Mouse (Mus musculus): Measurements from ENCODE around the gene Rps15. TPM values are rescaled to one million over a fixed set of nuclear protein-coding genes. Genes with fewer than 3 reads are reported as not detected.

Gene Rps15
- polyA plus RNA-seq, 1 experiment from 2014 or later = 836 TPM

DNA sequence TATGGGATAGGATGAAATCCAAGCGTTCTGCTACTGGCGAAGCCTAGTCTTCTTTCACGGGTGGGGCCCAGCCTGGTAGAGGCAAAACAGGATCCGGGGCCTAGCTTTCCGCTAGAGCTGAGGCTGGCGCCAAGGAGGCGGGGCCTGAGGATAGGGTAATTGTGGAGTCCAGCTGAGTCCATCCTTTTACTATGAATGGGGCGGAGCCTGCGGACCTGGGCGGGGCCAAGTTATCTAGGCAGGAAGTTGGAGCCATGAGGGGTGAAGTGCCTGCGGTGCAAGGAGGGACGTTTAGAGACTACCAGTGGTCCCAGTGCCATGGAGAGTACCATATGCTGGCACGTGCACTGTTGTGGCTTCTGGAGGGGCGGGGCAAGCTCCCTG, 30.7 kb upstream of the Rps15 start:
- ATAC-seq (ENCODE audit: low read depth) = peak; percentile 62
- under 1% methylated on average over 14 of the region's 14 CpGs for WGBS (ENCODE audit: insufficient replicate concordance)
- H3K4me1 ChIP-seq (replicated peaks) = peaks cover 79% of the 10 kb centered on the region

DNA sequence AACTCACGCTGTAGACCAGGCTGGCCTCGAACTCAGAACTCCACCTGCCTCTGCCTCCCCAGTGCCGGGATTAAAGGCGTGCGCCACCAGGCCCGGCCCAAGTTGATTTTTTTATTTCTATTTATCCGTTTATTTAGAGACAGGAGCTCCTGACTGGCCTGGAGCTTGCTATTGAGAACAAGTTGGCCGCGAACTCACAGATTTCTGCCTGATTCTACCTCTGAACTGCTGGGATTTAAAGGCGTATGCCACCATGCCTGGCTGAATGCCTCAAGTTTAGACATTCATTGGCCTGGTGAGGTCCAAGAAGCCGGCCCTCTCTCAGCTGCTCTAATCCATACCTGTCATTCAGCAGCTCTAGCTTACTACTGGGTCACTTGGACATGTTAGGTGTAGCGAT, 30.1 kb upstream of the Rps15 start:
- no peaks in the 10 kb centered on the region for H3K9me3 ChIP-seq (replicated peaks)
- DNase-seq = no peak
- H3K4me2 ChIP-seq = peak overlapping the region; percentile 81
- peaks cover 25% of the 10 kb centered on the region for H3K36me3 ChIP-seq
- ATAC-seq (ENCODE audit: low read depth) = no peak
- H3K27ac ChIP-seq = peak overlapping the region; percentile 93
- no peaks in the 10 kb centered on the region for H3K27me3 ChIP-seq
- peak overlapping the region; percentile 60 for H3K4me3 ChIP-seq (replicated peaks)
- H3K4me1 ChIP-seq (replicated peaks) = peaks cover 85% of the 10 kb centered on the region
- 54% methylated on average over 12 of the region's 12 CpGs for WGBS (ENCODE audit: insufficient replicate concordance)
- H3K9ac ChIP-seq = peak overlapping the region; percentile 72

More for the DNA sequence above, 30.7 kb upstream of the Rps15 start:
- H3K27me3 ChIP-seq = no peaks in the 10 kb centered on the region
- peak overlapping the region; percentile 72 for H3K9ac ChIP-seq
- H3K4me3 ChIP-seq (replicated peaks) = peak overlapping the region; percentile 60
- peak overlapping the region; percentile 93 for H3K27ac ChIP-seq
- no peaks in the 10 kb centered on the region for H3K9me3 ChIP-seq (replicated peaks)
- DNase-seq = peak; percentile 98
- peaks cover 28% of the 10 kb centered on the region for H3K36me3 ChIP-seq
- peak overlapping the region; percentile 81 for H3K4me2 ChIP-seq

DNA sequence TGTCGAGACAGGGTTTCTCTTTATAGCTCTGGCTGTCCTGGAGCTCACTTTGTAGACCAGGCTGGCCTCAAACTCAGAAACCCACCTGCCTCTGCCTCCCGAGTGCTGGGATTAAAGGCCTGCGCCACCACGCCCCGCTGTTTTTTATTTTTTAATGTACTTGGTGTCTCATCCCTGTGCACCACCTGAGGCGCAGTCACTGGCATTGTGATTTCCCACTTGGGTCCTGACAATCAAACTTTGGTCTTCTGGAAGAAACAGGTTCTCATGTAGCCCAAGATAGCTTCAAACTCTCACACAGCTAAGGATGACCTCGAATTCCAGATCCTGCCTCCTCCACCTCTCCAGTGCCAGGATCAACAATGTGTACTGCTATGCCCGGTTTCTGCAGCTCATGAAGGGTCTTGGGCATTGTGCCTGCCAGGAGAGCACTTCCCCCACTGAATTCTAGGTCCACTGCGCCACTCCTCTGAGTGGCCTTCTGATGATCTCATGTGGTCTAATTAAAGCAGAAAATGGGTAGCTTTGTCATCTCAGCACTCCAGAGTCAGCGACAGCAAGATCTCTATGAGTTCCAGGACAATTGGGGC, 29.4 kb upstream of the Rps15 start:
- Histone ChIP-seq H3K36me3 (peaks cover 26% of the 10 kb centered on the region), H3K4me1 (replicated peaks) (peaks cover 87% of the 10 kb centered on the region), H3K9me3 (replicated peaks) (no peaks in the 10 kb centered on the region), H3K27me3 (no peaks in the 10 kb centered on the region), H3K4me2 (0 out of 2 replicates have a peak overlapping the region, but pooled peaks have one; percentile 81), H3K4me3 (replicated peaks) (no peak overlapping the region), H3K27ac (peak overlapping the region; percentile 93), H3K9ac (peak overlapping the region; percentile 72)
- DNase-seq (no peak), ATAC-seq (ENCODE audit: low read depth) (no peak)
- 86% methylated on average over 10 of the region's 10 CpGs for WGBS (ENCODE audit: insufficient replicate concordance)

DNA sequence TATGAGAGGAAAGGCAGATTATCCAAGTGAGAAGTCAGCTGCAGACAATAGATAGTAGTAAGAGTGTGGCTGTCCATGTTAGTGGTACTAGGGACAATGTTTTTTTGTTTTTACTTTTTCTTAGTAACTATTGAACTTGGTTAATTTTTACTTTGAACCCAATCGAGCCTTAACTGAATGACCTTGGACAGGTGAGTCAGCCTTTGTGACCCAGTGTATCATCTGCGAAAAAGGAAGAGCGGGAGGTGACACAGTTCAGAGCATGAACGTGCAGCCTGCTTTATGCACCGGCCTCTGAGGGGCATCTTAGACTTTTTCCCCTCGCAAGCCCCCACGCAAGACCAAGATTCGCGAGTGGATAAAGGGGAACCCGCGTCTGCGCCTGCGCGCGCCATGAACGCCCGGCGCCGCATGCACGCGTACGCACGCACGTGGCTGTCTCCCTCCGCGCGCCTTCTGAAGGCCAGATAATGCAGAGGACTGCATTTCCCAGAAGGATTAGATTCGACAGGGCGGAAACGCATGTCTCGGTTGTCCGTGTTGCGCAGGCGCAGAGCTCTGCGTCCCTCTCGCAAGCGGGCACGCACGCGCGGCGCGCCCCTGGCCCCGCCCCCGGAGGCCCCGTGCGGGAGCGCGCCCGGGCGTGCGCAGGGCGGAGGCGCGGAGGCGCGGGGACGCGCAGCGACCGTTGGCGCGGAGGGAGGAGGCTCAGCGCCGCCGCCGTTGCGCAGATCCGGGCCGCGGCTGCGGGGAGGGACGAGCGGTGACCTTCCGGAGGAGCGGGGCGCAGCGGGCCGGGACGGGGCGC, 27.7 kb upstream of the Rps15 start:
- Histone ChIP-seq H3K4me3 (replicated peaks) (peak overlapping the region; percentile 98), H3K4me1 (replicated peaks) (peaks cover 87% of the 10 kb centered on the region), H3K9me3 (replicated peaks) (no peaks in the 10 kb centered on the region), H3K27me3 (no peaks in the 10 kb centered on the region), H3K27ac (peak overlapping the region; percentile 93), H3K9ac (peak overlapping the region; percentile 100), H3K36me3 (peaks cover 24% of the 10 kb centered on the region), H3K4me2 (peak overlapping the region; percentile 88)
- DNase-seq = peak; percentile 98
- ATAC-seq (ENCODE audit: low read depth) = peak; percentile 66
- 1% methylated on average over 81 of the region's 81 CpGs for WGBS (ENCODE audit: insufficient replicate concordance)

DNA sequence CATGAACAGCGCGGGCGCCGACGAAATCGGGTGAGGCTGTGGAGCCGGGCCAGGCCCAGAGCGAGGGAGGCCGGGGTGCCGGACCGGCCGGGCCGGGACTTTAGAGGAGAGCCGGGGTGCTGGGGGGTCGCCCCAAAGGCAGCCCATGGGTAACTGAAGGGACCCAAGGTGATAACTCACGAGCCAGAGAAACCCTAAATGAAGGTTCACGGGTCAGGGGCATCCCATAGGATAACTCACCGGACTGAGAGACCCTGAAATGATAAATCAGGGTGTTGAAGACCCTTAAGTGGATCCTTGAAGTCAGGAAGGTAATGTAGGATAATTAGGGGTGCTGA, 27.1 kb upstream of the Rps15 start:
- Histone ChIP-seq H3K36me3 (peaks cover 24% of the 10 kb centered on the region), H3K4me3 (replicated peaks) (peak overlapping the region; percentile 98), H3K4me1 (replicated peaks) (peaks cover 87% of the 10 kb centered on the region), H3K27ac (peak overlapping the region; percentile 92), H3K27me3 (no peaks in the 10 kb centered on the region), H3K4me2 (peak overlapping the region; percentile 88), H3K9ac (peak overlapping the region; percentile 100), H3K9me3 (replicated peaks) (no peaks in the 10 kb centered on the region)
- DNase-seq (no peak), ATAC-seq (ENCODE audit: low read depth) (no peak)
- WGBS (ENCODE audit: insufficient replicate concordance) = under 1% methylated on average over 18 of the region's 18 CpGs

DNA sequence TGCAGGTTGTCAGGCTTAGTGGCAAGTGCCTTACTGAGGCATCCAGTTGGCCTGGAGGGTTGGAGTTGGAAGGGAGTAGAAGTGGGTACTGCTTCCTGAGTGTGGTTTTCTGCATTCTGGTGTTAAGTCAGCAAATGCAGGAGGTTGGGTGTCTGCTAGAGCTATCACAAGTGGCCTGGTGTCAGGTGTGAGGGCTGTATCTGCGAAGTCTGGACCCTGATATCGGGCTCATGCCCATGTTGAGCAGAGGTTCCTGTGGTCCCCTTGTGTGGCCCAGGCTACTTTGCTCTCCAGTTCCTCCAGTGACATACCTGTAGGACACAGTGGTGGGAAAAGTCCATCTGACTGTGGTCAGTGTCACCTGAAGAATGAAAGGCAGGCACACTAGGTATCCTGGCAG, 22.2 kb upstream of the Rps15 start:
- Histone ChIP-seq H3K9ac (peak overlapping the region; percentile 100), H3K4me2 (peak overlapping the region; percentile 88), H3K27ac (peak overlapping the region; percentile 96), H3K36me3 (peaks cover 69% of the 10 kb centered on the region), H3K4me3 (replicated peaks) (peak overlapping the region; percentile 98), H3K4me1 (replicated peaks) (peaks cover 93% of the 10 kb centered on the region), H3K27me3 (no peaks in the 10 kb centered on the region), H3K9me3 (replicated peaks) (no peaks in the 10 kb centered on the region)
- 32% methylated on average over 2 of the region's 2 CpGs for WGBS (ENCODE audit: insufficient replicate concordance)
- DNase-seq (no peak), ATAC-seq (ENCODE audit: low read depth) (peak; percentile 51)

DNA sequence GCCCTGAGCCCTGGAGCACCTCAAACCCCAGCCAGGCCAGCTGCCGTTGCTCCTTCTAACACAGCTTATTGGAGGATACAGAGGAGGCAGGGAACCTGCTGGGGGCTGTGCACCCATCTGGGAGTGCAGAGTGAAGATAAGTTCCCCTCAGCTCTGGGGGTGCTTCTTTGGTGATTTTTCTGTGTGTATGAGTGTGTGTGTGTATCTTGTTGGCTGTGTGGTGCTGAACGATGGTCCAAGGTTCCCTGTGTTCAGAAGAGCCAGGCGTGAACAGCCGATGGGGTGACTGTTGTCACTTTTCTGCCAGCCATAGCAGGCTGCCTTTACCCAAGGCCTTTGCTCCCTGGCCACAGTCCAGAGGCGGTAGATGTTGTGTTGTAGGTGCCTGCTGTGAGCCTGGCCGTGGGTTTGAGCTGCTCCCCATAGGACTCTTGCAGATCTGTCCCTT, 21.5 kb upstream of the Rps15 start:
- DNase-seq (peak; percentile 68), ATAC-seq (ENCODE audit: low read depth) (peak; percentile 83)
- Histone ChIP-seq H3K36me3 (peaks cover 75% of the 10 kb centered on the region), H3K9ac (peak overlapping the region; percentile 100), H3K4me1 (replicated peaks) (peaks cover 93% of the 10 kb centered on the region), H3K4me2 (peak overlapping the region; percentile 88), H3K4me3 (replicated peaks) (peak overlapping the region; percentile 98), H3K27ac (peak overlapping the region; percentile 96), H3K9me3 (replicated peaks) (no peaks in the 10 kb centered on the region), H3K27me3 (no peaks in the 10 kb centered on the region)
- 43% methylated on average over 6 of the region's 6 CpGs for whole genome bisulfite sequencing (ENCODE audit: insufficient replicate concordance)

DNA sequence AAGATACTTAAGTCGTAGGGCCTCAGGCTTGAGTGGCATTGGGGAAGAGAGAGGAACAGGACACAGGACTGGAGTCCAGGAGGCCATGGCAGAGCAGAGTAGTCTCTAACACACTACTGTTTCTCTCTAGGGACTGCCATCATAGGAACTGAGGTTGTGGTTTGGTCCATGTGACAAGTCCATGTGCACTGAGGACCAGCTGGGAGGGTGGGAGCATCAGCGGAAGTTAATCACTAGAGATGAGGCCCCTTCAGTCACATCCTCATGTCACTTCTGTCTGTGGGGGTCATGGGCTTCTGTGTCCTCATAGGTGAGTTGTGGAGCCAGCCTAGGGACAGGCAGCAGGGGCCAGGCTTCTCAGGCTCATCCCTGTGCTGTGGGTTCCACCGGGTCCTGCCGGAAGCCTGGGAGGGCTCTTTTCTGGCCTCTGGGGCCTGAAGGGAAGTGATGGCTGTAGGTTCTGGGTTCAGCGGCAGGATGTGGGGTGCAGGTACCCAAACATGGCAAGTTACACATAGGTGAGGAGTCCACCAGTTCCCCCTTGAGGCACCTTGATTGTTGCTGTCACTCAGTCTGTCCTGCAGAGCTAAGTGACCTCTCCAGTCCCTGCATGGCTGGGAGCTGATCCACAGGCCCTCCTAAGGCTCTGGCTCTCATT, 20.9 kb upstream of the Rps15 start:
- ATAC-seq (ENCODE audit: low read depth) (no peak), DNase-seq (no peak)
- peak overlapping the region; percentile 98 for H3K4me3 ChIP-seq (replicated peaks)
- peaks cover 81% of the 10 kb centered on the region for H3K36me3 ChIP-seq
- no peaks in the 10 kb centered on the region for H3K9me3 ChIP-seq (replicated peaks)
- H3K4me1 ChIP-seq (replicated peaks) = peaks cover 91% of the 10 kb centered on the region
- H3K9ac ChIP-seq = peak overlapping the region; percentile 100
- no peaks in the 10 kb centered on the region for H3K27me3 ChIP-seq
- H3K4me2 ChIP-seq = peak overlapping the region; percentile 88
- WGBS (ENCODE audit: insufficient replicate concordance) = 57% methylated on average over 5 of the region's 5 CpGs
- peak overlapping the region; percentile 96 for H3K27ac ChIP-seq

DNA sequence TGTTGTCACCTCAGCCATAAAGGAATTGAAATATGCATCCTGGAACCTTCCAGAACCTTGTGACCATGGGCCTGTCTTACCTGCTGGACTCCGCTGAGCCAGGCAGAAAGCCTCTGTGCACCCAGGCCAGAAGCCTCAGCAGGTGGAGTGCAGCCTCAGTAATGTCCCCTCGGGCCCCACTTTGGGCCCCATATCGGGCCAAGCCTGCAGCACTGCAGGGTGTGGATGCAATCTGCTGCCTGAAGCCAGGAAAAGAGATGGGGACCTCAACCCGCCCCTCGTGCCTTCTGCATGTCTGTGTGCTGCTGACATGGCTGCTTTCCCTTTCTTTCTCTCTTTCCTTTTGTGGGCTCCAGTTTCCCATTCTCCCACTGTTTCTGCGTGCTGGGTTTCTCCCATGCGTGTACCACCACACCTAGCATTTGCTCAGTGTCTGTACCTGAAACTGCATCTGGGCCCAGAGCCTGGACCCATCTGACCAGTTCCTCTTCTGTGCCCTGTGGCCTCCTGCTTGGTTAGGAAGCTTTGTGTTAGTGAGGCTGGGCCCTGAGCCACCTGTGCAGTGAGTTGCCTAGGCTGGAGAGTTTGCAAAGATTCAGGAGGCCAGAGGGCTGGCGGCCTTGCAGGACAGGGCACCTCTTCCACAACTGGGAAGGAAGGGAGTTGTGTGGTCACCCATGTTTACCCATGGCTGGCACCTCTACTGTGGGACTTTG, 20.2 kb upstream of the Rps15 start:
- Histone ChIP-seq H3K27ac (peak overlapping the region; percentile 96), H3K4me3 (replicated peaks) (peak overlapping the region; percentile 98), H3K9ac (peak overlapping the region; percentile 100), H3K4me2 (peak overlapping the region; percentile 88), H3K9me3 (replicated peaks) (no peaks in the 10 kb centered on the region), H3K36me3 (peaks cover 87% of the 10 kb centered on the region), H3K27me3 (no peaks in the 10 kb centered on the region), H3K4me1 (replicated peaks) (peaks cover 84% of the 10 kb centered on the region)
- DNase-seq = peak; percentile 66
- ATAC-seq (ENCODE audit: low read depth) = peak; percentile 77
- WGBS (ENCODE audit: insufficient replicate concordance) = 63% methylated on average over 8 of the region's 8 CpGs

DNA sequence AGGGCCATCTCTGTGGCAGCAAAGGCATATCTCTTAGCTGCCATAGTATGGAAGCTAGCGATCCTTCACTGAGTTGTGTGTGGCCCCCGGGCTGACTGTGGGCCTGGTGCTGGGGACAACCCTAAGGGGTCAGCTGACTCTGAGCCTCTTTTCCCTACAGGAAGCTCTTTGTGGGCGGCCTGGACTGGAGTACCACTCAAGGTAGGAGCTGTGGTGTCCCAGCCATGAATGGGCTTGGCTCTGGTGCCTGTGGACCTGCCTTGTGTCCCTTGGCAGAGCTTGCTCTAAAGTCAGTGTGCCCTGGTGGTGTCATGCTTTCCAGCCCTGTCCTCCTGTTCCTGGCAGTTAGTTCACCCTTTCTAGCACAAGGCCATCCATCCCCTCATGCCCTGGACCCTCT, 18.4 kb upstream of the Rps15 start:
- Histone ChIP-seq H3K4me1 (replicated peaks) (peaks cover 66% of the 10 kb centered on the region), H3K9ac (0 out of 2 replicates have a peak overlapping the region, but pooled peaks have one; percentile 52), H3K27me3 (no peaks in the 10 kb centered on the region), H3K4me3 (replicated peaks) (no peak overlapping the region), H3K36me3 (peaks cover 89% of the 10 kb centered on the region), H3K9me3 (replicated peaks) (no peaks in the 10 kb centered on the region), H3K27ac (peak overlapping the region; percentile 96), H3K4me2 (no peak overlapping the region)
- 79% methylated on average over 3 of the region's 3 CpGs for WGBS (ENCODE audit: insufficient replicate concordance)
- ATAC-seq (ENCODE audit: low read depth) (no peak), DNase-seq (no peak)

DNA sequence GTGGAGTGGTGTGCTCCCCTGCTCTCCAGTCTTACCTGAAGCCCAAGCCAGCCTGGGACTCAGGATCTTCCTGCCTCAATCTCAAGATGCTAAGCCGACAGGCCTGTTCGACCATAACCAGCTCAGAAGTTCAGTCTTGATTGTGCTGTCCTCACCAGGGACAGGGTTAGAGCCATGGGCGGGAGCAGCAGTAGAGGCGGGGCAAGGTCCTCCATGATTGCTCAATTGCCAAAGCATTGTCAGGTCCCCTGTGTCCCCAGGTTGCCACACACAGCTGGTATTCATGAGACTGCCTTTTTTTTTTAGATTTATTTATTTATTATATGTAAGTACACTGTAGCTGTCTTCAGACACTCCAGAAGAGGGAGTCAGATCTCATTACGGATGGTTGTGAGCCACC, 16.0 kb upstream of the Rps15 start:
- WGBS (ENCODE audit: insufficient replicate concordance) = 78% methylated on average over 5 of the region's 5 CpGs
- no peak overlapping the region for H3K27ac ChIP-seq
- H3K27me3 ChIP-seq = no peaks in the 10 kb centered on the region
- no peak overlapping the region for H3K4me3 ChIP-seq (replicated peaks)
- H3K36me3 ChIP-seq = peaks cover 94% of the 10 kb centered on the region
- H3K9ac ChIP-seq = no peak overlapping the region
- no peaks in the 10 kb centered on the region for H3K9me3 ChIP-seq (replicated peaks)
- ATAC-seq (ENCODE audit: low read depth) (no peak), DNase-seq (no peak)
- no peak overlapping the region for H3K4me2 ChIP-seq
- peaks cover 47% of the 10 kb centered on the region for H3K4me1 ChIP-seq (replicated peaks)

Data from liver, embryonic 13.5 days (tissue).